Mouse (Mus musculus) olfactory bulb, adult 2 months (tissue): Measurements from ENCODE around the gene Ccnk. TPM values are rescaled to one million over a fixed set of nuclear protein-coding genes. Genes with fewer than 3 reads are reported as not detected.

Experiments used
- H3K27ac ChIP-seq: fragments of 200-500 bp; 2 replicates; pipeline ENCODE4 v1.5.1; 2012; ENCODE audit warnings: low read depth, low read length; ENCODE audit not compliant: insufficient read depth
- H3K4me1 ChIP-seq: fragments of 200-500 bp; 2 replicates; pipeline ENCODE4 v1.6.1; 2012; ENCODE audit warnings: low read length; ENCODE audit not compliant: control insufficient read depth, insufficient read depth
- H3K4me3 ChIP-seq: fragments of 200-500 bp; 2 replicates; pipeline ENCODE4 v1.5.1; 2012; ENCODE audit warnings: mild to moderate bottlenecking, low read depth, low read length, moderate library complexity; ENCODE audit not compliant: insufficient read depth
- CTCF ChIP-seq: fragments of 200-500 bp; IDR thresholded peaks from 2 replicates; pipeline ENCODE4 v1.5.1; 2012; ENCODE audit warnings: low read depth, mild to moderate bottlenecking, low read length, moderate library complexity; ENCODE audit not compliant: insufficient read depth
- POLR2A ChIP-seq: fragments of 200-500 bp; IDR thresholded peaks from 2 replicates; pipeline ENCODE4 v1.6.1; 2012; ENCODE audit warnings: mild to moderate bottlenecking, low read depth, low read length, moderate library complexity; ENCODE audit not compliant: insufficient read depth
- WGBS: fragments of 180-500 bp; shearing (Covaris S2); methylation state at CpG from one replicate; pipeline ENCODE4 v1.1.7; 2018; 5-methylcytosine and 5-hydroxymethylcytosine counted together
- polyA plus RNA-seq: library from polyadenylated mRNA; stranded (reverse); fragments of >200 nt; gene quantifications from 2 replicates; pipeline ENCODE4 v1.2.4, GENCODE M21; 2012; ENCODE audit warnings: low replicate concordance; ENCODE audit not compliant: missing spikeins, insufficient read depth, insufficient read length

Gene Ccnk
- polyA plus RNA-seq, 1 experiment: not detected

- H3K4me1 ChIP-seq: no peaks in the 10 kb centered on the region
- H3K4me3 ChIP-seq: peak overlapping the region; percentile 87
- TF ChIP-seq POLR2A (no peak), CTCF (no peak)
- peak overlapping the region; percentile 27 for H3K27ac ChIP-seq
- WGBS: under 1% methylated on average over 102 of the region's 103 CpGs
These were observed 791 bp upstream of the Ccnk start for GRCm38 (mm10) chr12:108178331-108179245.

- Histone ChIP-seq H3K4me1 (no peaks in the 10 kb centered on the region), H3K27ac (peak within 1 kb of the TSS; percentile 27), H3K4me3 (peak within 1 kb of the TSS; percentile 87)
- 3% methylated on average over 7 of the region's 9 CpGs for WGBS
- TF ChIP-seq POLR2A (0 out of 2 replicates have a peak, but pooled peaks have one; percentile 39), CTCF (no peak)
These were observed 296 bp upstream of the Ccnk start, which contains the start of gene Setd3 for GRCm38 (mm10) chr12:108179246-108179320. Setd3 (minus strand) TSS chr12:108179314.

GRCm38 (mm10) chr12:108181716-108182115, 2.3 kb downstream of the Ccnk start:
- no peak overlapping the region for H3K4me3 ChIP-seq
- no peak overlapping the region for H3K27ac ChIP-seq
- TF ChIP-seq POLR2A: no peak
- TF ChIP-seq CTCF: no peak
- no peaks in the 10 kb centered on the region for H3K4me1 ChIP-seq
- WGBS: 92% methylated on average over 6 of the region's 6 CpGs

DNA sequence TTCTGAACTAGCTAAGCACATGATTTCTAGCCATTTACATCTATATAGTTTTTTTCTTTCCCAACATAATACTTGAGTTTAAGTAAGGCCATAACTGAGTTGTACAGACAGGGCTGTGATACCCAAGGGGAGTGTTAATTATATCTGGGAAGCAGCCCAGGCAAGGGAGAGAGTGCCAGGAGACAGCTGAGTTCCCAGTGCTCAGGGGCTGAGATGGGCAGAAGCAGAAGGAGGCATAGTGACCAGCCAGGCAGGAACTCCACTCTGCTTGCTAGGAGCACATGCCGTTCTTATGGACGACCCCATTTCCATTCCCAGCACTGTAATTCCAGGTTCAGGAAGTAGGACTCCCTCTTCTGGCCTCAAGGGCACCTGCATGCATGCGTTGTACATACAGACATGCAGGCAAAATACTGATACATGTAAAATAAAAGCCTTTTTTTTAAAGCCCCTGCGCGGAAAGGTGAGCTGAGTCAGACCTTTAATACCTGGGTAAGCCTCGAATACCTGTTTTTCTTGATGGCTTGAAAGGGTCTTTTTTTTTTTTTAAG, 8.2 kb downstream of the Ccnk start:
- Histone ChIP-seq H3K27ac (no peak overlapping the region), H3K4me1 (no peaks in the 10 kb centered on the region), H3K4me3 (no peak overlapping the region)
- 84% methylated on average over 6 of the region's 6 CpGs for WGBS
- TF ChIP-seq CTCF (no peak), POLR2A (no peak)

DNA sequence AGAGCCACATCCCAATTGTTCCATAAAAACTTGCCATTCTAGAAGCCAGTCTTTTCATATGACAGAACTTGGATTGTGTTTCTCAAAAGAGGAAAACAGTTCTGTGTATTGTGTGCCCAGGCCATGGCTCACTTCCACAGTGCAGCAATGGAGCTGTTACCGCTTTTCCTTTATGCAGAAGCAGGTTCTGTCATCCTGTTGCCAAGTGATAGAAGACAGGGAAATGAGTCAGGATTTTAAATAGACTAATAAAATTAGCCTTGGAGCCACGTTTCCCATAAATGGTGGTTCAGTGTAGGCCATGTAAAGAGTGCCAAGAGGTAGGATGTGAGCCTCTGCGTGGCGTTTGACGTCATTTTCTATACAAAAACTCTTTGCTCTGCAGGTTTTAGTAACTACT, 14.5 kb downstream of the Ccnk start:
- Histone ChIP-seq H3K27ac (peak overlapping the region; percentile 45; the same call in 1 of the 2 replicates), H3K4me3 (no peak overlapping the region), H3K4me1 (peaks cover 4% of the 10 kb centered on the region; the same call in 1 of the 2 replicates)
- WGBS: 33% methylated on average over 5 of the region's 5 CpGs
- TF ChIP-seq POLR2A: no peak
- TF ChIP-seq CTCF: no peak

GRCm38 (mm10) chr12:108195761-108196160, 16.4 kb downstream of the Ccnk start:
- Histone ChIP-seq H3K27ac (no peak overlapping the region), H3K4me3 (no peak overlapping the region), H3K4me1 (peaks cover 11% of the 10 kb centered on the region; the same call in 1 of the 2 replicates)
- TF ChIP-seq POLR2A (no peak), CTCF (no peak)
- WGBS: 96% methylated on average over 11 of the region's 11 CpGs

GRCm38 (mm10) chr12:108198447-108198846, 19.1 kb downstream of the Ccnk start:
- TF ChIP-seq POLR2A (no peak), CTCF (no peak)
- no peak overlapping the region for H3K27ac ChIP-seq
- WGBS: 77% methylated on average over 4 of the region's 4 CpGs
- H3K4me1 ChIP-seq: peaks cover 17% of the 10 kb centered on the region; the same call in 1 of the 2 replicates
- H3K4me3 ChIP-seq: no peak overlapping the region

DNA sequence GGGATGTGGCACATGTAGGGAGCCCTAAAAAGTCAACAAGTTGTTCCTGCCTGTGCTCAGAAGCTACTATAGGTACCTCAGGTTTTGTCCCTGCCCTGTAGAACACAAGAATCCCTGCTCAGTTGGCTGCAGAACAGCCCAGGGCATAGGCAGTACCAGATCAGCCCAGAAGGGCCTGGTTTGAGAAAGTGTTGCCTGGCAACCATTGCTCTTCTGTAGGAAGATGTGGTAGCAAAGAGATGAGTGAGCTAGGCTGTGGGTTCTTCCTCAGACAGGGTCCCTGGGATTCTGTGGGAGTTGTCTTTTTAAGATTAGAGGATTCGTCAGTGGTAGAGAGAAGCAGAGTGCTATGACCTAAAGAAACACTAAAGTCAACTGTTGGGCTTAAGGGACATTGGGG, 20.7 kb downstream of the Ccnk start:
- H3K27ac ChIP-seq: 0 out of 2 replicates have a peak overlapping the region, but pooled peaks have one; percentile 16
- 30% methylated on average over 1 of the region's 1 CpGs for WGBS
- TF ChIP-seq POLR2A (no peak), CTCF (no peak)

GRCm38 (mm10) chr12:108203895-108204294, 24.5 kb downstream of the Ccnk start:
- 68% methylated on average over 8 of the region's 8 CpGs for WGBS
- no peak overlapping the region for H3K27ac ChIP-seq
- no peak overlapping the region for H3K4me3 ChIP-seq
- peaks cover 21% of the 10 kb centered on the region; the same call in 1 of the 2 replicates for H3K4me1 ChIP-seq
- no peak for TF ChIP-seq CTCF
- no peak for TF ChIP-seq POLR2A

More for the DNA sequence above, 20.7 kb downstream of the Ccnk start:
- Histone ChIP-seq H3K4me1 (peaks cover 18% of the 10 kb centered on the region; the same call in 1 of the 2 replicates), H3K4me3 (no peak overlapping the region)
